Mouse (Mus musculus) cerebellum, adult 2 months (tissue): ENCODE data around the gene Bdh2. TPM values are rescaled to one million over a fixed set of nuclear protein-coding genes. Genes with fewer than 3 reads are reported as not detected.

ENCODE experiments used
- DNase-seq, 2 experiments: peaks; one replicate each; pipeline ENCODE4 v3.0.0; 2021
- H3K27ac ChIP-seq: fragments of 200-500 bp; 2 replicates; pipeline ENCODE4 v1.5.1; 2012; ENCODE audit warnings: low read length, control low read depth, inconsistent platforms; ENCODE audit not compliant: insufficient read depth
- H3K27me3 ChIP-seq: fragments of 200-500 bp; 2 replicates; pipeline ENCODE4 v1.6.1; 2012; ENCODE audit warnings: inconsistent platforms, mild to moderate bottlenecking, low read length, moderate library complexity; ENCODE audit not compliant: control insufficient read depth, insufficient read depth
- H3K4me1 ChIP-seq: fragments of 200-500 bp; 2 replicates; pipeline ENCODE4 v1.6.1; 2011; ENCODE audit warnings: low read length; ENCODE audit not compliant: control insufficient read depth, insufficient read depth
- H3K4me3 ChIP-seq: fragments of 200-500 bp; replicated peaks from 2 replicates; pipeline ENCODE3; 2011; ENCODE audit warnings: mild to moderate bottlenecking, low read depth, low read length, control low read depth; ENCODE audit not compliant: insufficient read depth
- CTCF ChIP-seq: fragments of 200-500 bp; IDR thresholded peaks from 2 replicates; pipeline ENCODE4 v1.5.1; 2011; ENCODE audit warnings: low read depth, mild to moderate bottlenecking, control low read depth, low read length, moderate library complexity, borderline replicate concordance; ENCODE audit not compliant: insufficient read depth
- POLR2A ChIP-seq: fragments of 200-500 bp; IDR thresholded peaks from 2 replicates; pipeline ENCODE4 v1.6.1; 2011; ENCODE audit warnings: low read length, control low read depth, borderline replicate concordance; ENCODE audit not compliant: insufficient read depth
- WGBS: fragments of 180-500 bp; shearing (Covaris S2); methylation state at CpG from one replicate; pipeline ENCODE4 v1.1.7; 2018; 5-methylcytosine and 5-hydroxymethylcytosine counted together
- polyA plus RNA-seq: library from polyadenylated mRNA; depleted of rRNA; stranded (reverse); fragments of >200 nt; gene quantifications from 2 replicates; pipeline ENCODE4 v1.2.3, GENCODE M21; 2012

The Bdh2 gene
- polyA plus RNA-seq, 1 experiment: 4.4 TPM

DNA sequence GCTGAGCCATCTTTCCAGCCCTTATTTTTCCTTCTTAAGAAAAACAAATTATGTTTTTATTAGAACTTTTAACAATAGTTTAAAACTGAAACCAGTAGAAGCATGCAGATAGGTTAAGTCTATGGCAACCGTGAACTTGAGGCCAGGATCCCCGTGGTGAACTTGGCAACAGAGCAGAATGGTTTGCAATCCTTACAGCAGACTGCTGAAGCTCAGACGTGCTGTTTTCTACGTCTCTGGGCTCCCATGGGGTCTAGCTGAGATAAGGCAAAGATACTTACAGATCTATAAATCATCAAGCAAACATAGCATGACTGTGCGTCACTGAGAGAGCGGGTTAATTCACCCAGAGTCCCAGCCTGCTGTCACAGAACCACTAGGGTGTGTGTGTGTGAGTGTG is 19.1 kb downstream of the Bdh2 start:
- Histone ChIP-seq H3K27me3 (no peaks in the 10 kb centered on the region; the same call in 1 of the 2 replicates), H3K4me1 (no peaks in the 10 kb centered on the region), H3K27ac (no peak overlapping the region), H3K4me3 (no peak overlapping the region)
- whole genome bisulfite sequencing: 27% methylated on average over 6 of the region's 6 CpGs
- no peak for DNase-seq
- no peak for TF ChIP-seq CTCF
- no peak for TF ChIP-seq POLR2A

DNA sequence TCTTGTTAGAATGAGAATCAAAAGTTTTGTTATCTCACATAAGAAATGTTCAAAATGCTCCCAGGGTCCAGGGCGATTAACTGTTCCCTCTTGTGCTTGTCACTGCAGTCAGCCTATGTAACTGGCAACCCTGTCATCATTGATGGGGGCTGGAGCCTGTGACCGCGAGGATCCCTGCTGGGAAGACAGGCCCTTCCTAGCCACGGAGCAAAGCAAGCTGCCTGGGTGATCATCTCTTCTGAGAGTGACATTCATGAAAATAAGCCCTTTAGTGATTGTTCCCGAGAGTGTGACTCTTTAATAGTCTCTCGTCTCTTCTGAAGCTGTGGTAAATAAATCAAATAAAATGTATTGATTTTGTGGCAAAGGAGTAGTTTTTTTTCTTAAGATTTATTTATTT is 23.0 kb downstream of the Bdh2 start:
- TF ChIP-seq CTCF: no peak
- TF ChIP-seq POLR2A: no peak
- no peak overlapping the region for H3K4me3 ChIP-seq
- no peaks in the 10 kb centered on the region for H3K4me1 ChIP-seq

DNA sequence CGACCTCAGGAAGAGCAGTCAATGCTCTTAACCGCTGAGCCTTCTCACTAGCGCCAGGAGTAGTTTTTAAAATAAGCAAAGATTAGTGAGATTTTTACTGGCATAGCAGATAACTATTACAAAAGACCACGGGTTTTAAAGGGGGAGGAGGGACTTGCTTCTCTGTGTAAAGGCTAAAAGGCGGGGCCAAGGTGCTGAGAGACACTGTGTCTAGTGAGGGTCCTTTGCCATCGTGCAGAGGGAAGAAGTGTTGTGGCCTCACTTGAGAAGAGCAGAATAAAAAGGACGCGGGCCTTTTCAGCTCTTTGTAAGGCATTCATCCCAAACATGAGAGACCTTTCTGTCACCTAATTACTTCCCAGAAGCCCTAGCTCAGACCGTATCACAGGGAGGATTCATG is 23.5 kb downstream of the Bdh2 start:
- no peak for DNase-seq
- Histone ChIP-seq H3K4me3 (no peak overlapping the region), H3K4me1 (no peaks in the 10 kb centered on the region), H3K27me3 (no peaks in the 10 kb centered on the region), H3K27ac (no peak overlapping the region)
- 54% methylated on average over 9 of the region's 9 CpGs for WGBS
- no peak for TF ChIP-seq CTCF

More for the DNA sequence above, 23.0 kb downstream of the Bdh2 start:
- 49% methylated on average over 6 of the region's 6 CpGs for WGBS
- DNase-seq: no peak
- H3K27ac ChIP-seq: no peak overlapping the region
- no peaks in the 10 kb centered on the region for H3K27me3 ChIP-seq

DNA sequence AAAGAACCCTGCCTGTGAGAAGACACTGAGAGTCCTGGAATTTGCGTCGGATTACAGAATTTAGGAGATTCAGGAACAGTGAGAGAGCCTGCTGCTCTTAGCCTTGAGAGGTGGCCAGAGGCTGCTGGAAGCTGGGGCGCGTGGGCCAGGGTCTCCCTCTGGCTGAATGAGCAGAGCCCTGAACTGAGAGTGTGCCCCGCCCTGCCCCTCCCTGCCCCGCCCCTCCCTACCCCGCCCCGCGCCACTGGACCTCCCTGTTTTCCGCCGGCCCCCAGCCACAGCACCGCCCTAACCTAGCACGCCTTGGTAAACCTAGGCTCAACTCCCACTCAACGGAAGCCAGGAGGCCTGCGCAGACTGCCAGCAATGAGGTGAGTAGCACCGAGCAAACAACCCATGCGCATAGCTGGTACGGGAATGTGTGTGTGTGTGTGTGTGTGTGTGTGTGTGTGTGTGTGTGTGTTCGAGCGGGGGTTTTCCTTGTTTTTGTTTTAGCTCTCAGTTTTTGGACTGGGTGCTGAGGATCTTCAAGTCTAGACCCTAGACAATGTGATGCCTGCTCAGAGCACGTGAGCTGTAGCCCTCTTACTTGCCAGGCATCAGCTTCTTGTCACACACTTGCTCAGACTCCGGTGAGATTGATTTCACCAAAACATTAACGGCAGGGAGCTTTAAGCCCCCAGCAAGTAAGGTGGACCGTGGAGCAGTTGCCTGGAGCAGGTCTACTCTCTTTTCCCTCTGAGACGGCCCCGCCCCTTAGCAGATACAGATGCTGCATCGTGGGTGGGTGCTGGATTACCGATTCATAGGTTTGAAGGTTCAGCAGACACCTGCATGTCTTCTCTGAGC is 26.6 kb downstream of the Bdh2 start, which contains the start of gene Slc9b2:
Gene Slc9b2 (plus strand): TSS at position 290 of the 849 bp plus-strand sequence.
- WGBS: 10% methylated on average over 28 of the region's 28 CpGs
- TF ChIP-seq POLR2A: no peak
- TF ChIP-seq CTCF: no peak

DNA sequence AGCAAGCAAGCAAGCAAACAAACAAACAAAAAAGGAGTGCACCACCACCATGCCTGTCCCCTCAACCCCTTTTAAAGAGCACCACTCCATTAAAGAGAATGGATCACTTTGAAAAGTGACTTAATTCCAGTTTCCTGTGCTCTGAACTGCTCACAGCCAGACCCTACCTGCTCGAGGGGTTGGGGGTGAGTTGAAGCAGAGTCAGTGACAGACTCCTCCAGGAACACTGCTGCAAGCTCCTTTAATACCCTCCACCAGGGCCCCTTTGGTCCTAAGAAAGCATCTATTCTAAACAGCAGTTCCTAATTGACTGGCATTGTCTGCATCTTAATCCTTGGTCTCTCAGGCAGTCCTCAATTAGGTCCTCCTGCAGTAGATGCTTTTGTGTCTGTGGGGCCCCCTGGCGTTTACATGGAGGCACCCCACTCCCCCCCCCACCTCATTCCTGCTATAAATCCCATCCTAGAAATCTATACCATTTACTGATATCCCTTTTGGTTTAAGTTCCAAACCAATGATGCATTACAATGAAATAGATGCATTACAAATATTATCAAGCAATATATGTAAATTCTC is 32.0 kb downstream of the Bdh2 start:
- no peaks in the 10 kb centered on the region for H3K4me1 ChIP-seq
- no peak overlapping the region for H3K4me3 ChIP-seq
- H3K27ac ChIP-seq: no peak overlapping the region
- 21% methylated on average over 2 of the region's 2 CpGs for WGBS
- DNase-seq: no peak
- H3K27me3 ChIP-seq: no peaks in the 10 kb centered on the region
- no peak for TF ChIP-seq POLR2A
- no peak for TF ChIP-seq CTCF

More for the DNA sequence above, 26.6 kb downstream of the Bdh2 start, which contains the start of gene Slc9b2:
- no peaks in the 10 kb centered on the region for H3K27me3 ChIP-seq
- H3K4me1 ChIP-seq: no peaks in the 10 kb centered on the region
- H3K27ac ChIP-seq: no peak within 1 kb of the TSS
- peak; percentile 14 to 18 for DNase-seq
- H3K4me3 ChIP-seq: peak within 1 kb of the TSS; percentile 53

DNA sequence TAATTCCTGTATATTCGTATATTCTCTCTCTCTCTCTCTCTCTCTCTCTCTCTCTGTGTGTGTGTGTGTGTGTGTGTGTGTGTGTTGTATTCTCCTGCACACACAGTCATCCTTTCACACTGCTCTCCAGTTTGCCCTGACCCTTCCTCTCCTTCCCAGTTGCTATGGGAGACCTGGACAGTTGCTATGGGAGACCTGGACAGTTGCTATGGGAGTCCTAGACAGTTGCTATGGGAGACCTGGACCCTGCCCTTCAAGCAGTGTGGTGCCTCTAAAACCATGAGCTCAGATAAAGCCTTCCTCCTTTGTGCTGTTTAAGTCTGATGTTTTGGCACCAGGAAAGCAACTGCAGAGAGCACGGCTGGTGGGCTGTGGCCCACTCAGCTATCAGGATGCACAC is 32.7 kb downstream of the Bdh2 start:
- Histone ChIP-seq H3K4me1 (no peaks in the 10 kb centered on the region), H3K4me3 (no peak overlapping the region), H3K27me3 (no peaks in the 10 kb centered on the region), H3K27ac (no peak overlapping the region)
- 40% methylated on average over 2 of the region's 2 CpGs for whole genome bisulfite sequencing
- DNase-seq: no peak
- TF ChIP-seq POLR2A (no peak), CTCF (no peak)

DNA sequence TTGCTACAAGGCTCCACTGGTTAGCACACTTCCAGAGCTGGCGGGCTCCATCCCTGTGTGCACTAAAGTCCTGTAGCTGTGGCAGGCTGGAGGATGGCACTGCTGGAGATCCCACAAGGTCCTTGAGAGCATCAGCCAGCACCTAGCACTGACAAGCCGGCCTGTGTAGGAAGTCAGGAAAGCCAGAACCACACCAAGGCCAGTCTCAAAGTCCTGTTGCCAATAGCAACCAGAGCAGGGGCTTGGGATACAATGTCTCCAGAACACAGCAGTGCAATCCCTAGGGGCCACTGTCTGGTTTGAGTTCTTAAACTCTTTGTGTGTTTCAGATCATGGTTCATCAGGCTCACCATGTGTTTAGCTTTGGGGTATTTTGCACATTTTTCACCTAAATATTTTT is 33.8 kb downstream of the Bdh2 start:
- Histone ChIP-seq H3K4me3 (no peak overlapping the region), H3K27me3 (no peaks in the 10 kb centered on the region), H3K4me1 (no peaks in the 10 kb centered on the region), H3K27ac (no peak overlapping the region)
- TF ChIP-seq CTCF (no peak), POLR2A (no peak)
- WGBS: 46% methylated on average over 2 of the region's 2 CpGs
- no peak for DNase-seq
